Mouse (Mus musculus): ENCODE results near the gene Calcrl.

- TF ChIP-seq CTCF (IDR thresholded peaks at IDR 0.05; ENCODE audit: borderline replicate concordance, insufficient read depth, low read depth, low read length) (no peak), POLR2A (IDR thresholded peaks at IDR 0.05; ENCODE audit: borderline replicate concordance, insufficient read depth, low read length) (no peak)
Observed at GRCm38 (mm10) chr2:84384911-84385693, 40.1 kb downstream of the Calcrl start.
